Mouse (Mus musculus) MEL (cell line): Measurements from ENCODE around the gene Tmem184b. TPM values are rescaled to one million over a fixed set of nuclear protein-coding genes. Genes with fewer than 3 reads are reported as not detected.

Source experiments
- DNase-seq: peaks from one replicate; pipeline ENCODE4 v3.0.0; 2011; ENCODE audit warnings: low read depth, low spot score
- H3K27ac ChIP-seq: 2 replicates; pipeline ENCODE4 v1.5.1; 2012; ENCODE audit warnings: low read depth, mild to moderate bottlenecking, control low read depth, low read length, moderate library complexity; ENCODE audit not compliant: control insufficient read depth
- H3K27me3 ChIP-seq, 2 experiments: fragments of 150-350 bp in 1 of 2; sonication (generic) in 1 of 2; 2 replicates each; pipeline ENCODE4 v1.6.1; 2012; ENCODE audit warnings: low read length in 2 of 2, mild to moderate bottlenecking in 2 of 2, improper control_type of control experiment in 1 of 2, moderate library complexity in 1 of 2; ENCODE audit not compliant: insufficient read depth in 2 of 2, control insufficient read depth in 1 of 2
- H3K36me3 ChIP-seq, 2 experiments: 2 replicates each; pipeline ENCODE4 v1.6.1; 2012 to 2014; ENCODE audit warnings: low read length in 2 of 2, improper control_type of control experiment in 1 of 2, inconsistent platforms in 1 of 2, mild to moderate bottlenecking in 1 of 2; ENCODE audit not compliant: insufficient read depth in 2 of 2, control insufficient read depth in 1 of 2
- H3K4me1 ChIP-seq, 2 experiments: fragments of 150-350 bp in 1 of 2; sonication (generic) in 1 of 2; 2 replicates each; pipeline ENCODE4 v1.6.1; 2012; ENCODE audit warnings: low read length in 2 of 2, improper control_type of control experiment in 1 of 2, mild to moderate bottlenecking in 1 of 2; ENCODE audit not compliant: insufficient read depth in 2 of 2, control insufficient read depth in 1 of 2
- H3K4me3 ChIP-seq, 2 experiments: fragments of 150-350 bp in 1 of 2; sonication (generic) in 1 of 2; 2 replicates each; pipeline ENCODE4 v1.5.1; 2012; ENCODE audit warnings: low read depth in 2 of 2, low read length in 2 of 2, mild to moderate bottlenecking in 2 of 2, moderate library complexity in 2 of 2, control low read depth in 1 of 2, improper control_type of control experiment in 1 of 2; ENCODE audit not compliant: control insufficient read depth in 1 of 2, insufficient read depth in 1 of 2
- H3K79me2 ChIP-seq: 2 replicates; pipeline ENCODE4 v1.6.1; 2012; ENCODE audit warnings: mild to moderate bottlenecking, low read length, moderate library complexity; ENCODE audit not compliant: control insufficient read depth, poor library complexity, insufficient read depth
- H3K9ac ChIP-seq: 2 replicates; pipeline ENCODE4 v1.6.1; 2012; ENCODE audit warnings: low read depth, mild to moderate bottlenecking, control low read depth, low read length, moderate library complexity; ENCODE audit not compliant: control insufficient read depth, poor library complexity, severe bottlenecking
- H3K9me3 ChIP-seq: fragments of 150-350 bp; sonication (generic); replicated peaks from 2 replicates; pipeline ENCODE4 v1.6.1; 2012; ENCODE audit warnings: mild to moderate bottlenecking, low read length, improper control_type of control experiment, moderate library complexity; ENCODE audit not compliant: insufficient read depth
- BHLHE40 ChIP-seq: IDR thresholded peaks from 2 replicates; pipeline ENCODE4 v1.6.1; 2012; ENCODE audit warnings: low read depth, mild to moderate bottlenecking, inconsistent platforms, low read length, improper control_type of control experiment, borderline replicate concordance
- CHD1 ChIP-seq: IDR thresholded peaks from 2 replicates; pipeline ENCODE4 v1.6.1; 2012; ENCODE audit warnings: low read depth, mild to moderate bottlenecking, inconsistent platforms, low read length, improper control_type of control experiment
- CHD2 ChIP-seq: IDR thresholded peaks from 2 replicates; pipeline ENCODE4 v1.6.1; 2011; ENCODE audit warnings: low read length, improper control_type of control experiment
- CTCF ChIP-seq, 3 experiments: IDR thresholded peaks in 2 of 3; conservative IDR thresholded peaks in 1 of 3; 2 replicates each; pipeline ENCODE4 v1.5.1; 2011 to 2012; ENCODE audit warnings: low read length in 3 of 3, low read depth in 2 of 3, mild to moderate bottlenecking in 2 of 3, improper control_type of control experiment in 1 of 3, inconsistent platforms in 1 of 3, mixed read lengths in 1 of 3, moderate library complexity in 1 of 3; ENCODE audit not compliant: control insufficient read depth in 1 of 3, insufficient read depth in 1 of 3, poor library complexity in 1 of 3, severe bottlenecking in 1 of 3
- E2F4 ChIP-seq: IDR thresholded peaks from 2 replicates; pipeline ENCODE4 v1.6.1; 2011; ENCODE audit warnings: low read depth, low read length, improper control_type of control experiment, borderline replicate concordance
- ELF1 ChIP-seq: IDR thresholded peaks from 2 replicates; pipeline ENCODE4 v1.6.1; 2014; ENCODE audit warnings: low read depth, mild to moderate bottlenecking, inconsistent platforms, low read length, improper control_type of control experiment, moderate library complexity
- ETS1 ChIP-seq: IDR thresholded peaks from 2 replicates; pipeline ENCODE4 v1.6.1; 2012; ENCODE audit warnings: low read depth, mild to moderate bottlenecking, inconsistent platforms, low read length, improper control_type of control experiment, moderate library complexity
- GATA1 ChIP-seq: IDR thresholded peaks from 2 replicates; pipeline ENCODE4 v1.6.1; 2011; ENCODE audit warnings: low read depth, low read length, improper control_type of control experiment
- HCFC1 ChIP-seq: IDR thresholded peaks from 2 replicates; pipeline ENCODE4 v1.6.1; 2012; ENCODE audit warnings: low read depth, mild to moderate bottlenecking, inconsistent platforms, low read length, improper control_type of control experiment, moderate library complexity
- JUND ChIP-seq: IDR thresholded peaks from 2 replicates; pipeline ENCODE4 v1.6.1; 2011; ENCODE audit warnings: low read depth, mild to moderate bottlenecking, improper control_type of control experiment, low read length
- KAT2A ChIP-seq: conservative IDR thresholded peaks from 2 replicates; pipeline ENCODE4 v1.6.1; 2012; ENCODE audit warnings: low read depth, low read length, improper control_type of control experiment, inconsistent platforms
- MAX ChIP-seq: IDR thresholded peaks from 2 replicates; pipeline ENCODE4 v1.6.1; 2011; ENCODE audit warnings: low read length, improper control_type of control experiment
- MAZ ChIP-seq: IDR thresholded peaks from 2 replicates; pipeline ENCODE4 v1.6.1; 2012; ENCODE audit warnings: low read depth, mild to moderate bottlenecking, inconsistent platforms, low read length, improper control_type of control experiment
- MXI1 ChIP-seq: IDR thresholded peaks from 2 replicates; pipeline ENCODE4 v1.6.1; 2011; ENCODE audit warnings: mild to moderate bottlenecking, low read depth, low read length, improper control_type of control experiment
- MYB ChIP-seq: IDR thresholded peaks from 2 replicates; pipeline ENCODE4 v1.6.1; 2011; ENCODE audit warnings: mild to moderate bottlenecking, low read depth, low read length, improper control_type of control experiment
- MYC ChIP-seq: IDR thresholded peaks from 2 replicates; pipeline ENCODE4 v1.6.1; 2011; ENCODE audit warnings: low read depth, mild to moderate bottlenecking, low read length, improper control_type of control experiment, moderate library complexity
- NELFE ChIP-seq: IDR thresholded peaks from 2 replicates; pipeline ENCODE4 v1.6.1; 2011; ENCODE audit warnings: low read depth, low read length, improper control_type of control experiment
- NRF1 ChIP-seq: IDR thresholded peaks from 2 replicates; pipeline ENCODE4 v1.6.1; 2014; ENCODE audit warnings: low read depth, mild to moderate bottlenecking, inconsistent platforms, low read length, improper control_type of control experiment, moderate library complexity; ENCODE audit not compliant: poor library complexity, insufficient read depth, severe bottlenecking
- POLR2A ChIP-seq, 2 experiments: IDR thresholded peaks; 2 replicates each; pipeline ENCODE4 v1.6.1; 2011 to 2012; ENCODE audit warnings: low read length in 2 of 2, mild to moderate bottlenecking in 2 of 2, control low read depth in 1 of 2, improper control_type of control experiment in 1 of 2, low read depth in 1 of 2, moderate library complexity in 1 of 2; ENCODE audit not compliant: control insufficient read depth in 1 of 2, insufficient read depth in 1 of 2, poor library complexity in 1 of 2
- POLR2AphosphoS5 ChIP-seq: IDR thresholded peaks from 2 replicates; pipeline ENCODE4 v1.6.1; 2012; ENCODE audit warnings: low read depth, borderline replicate concordance, mild to moderate bottlenecking, inconsistent platforms, low read length, moderate library complexity, mixed read lengths
- RAD21 ChIP-seq: IDR thresholded peaks from 2 replicates; pipeline ENCODE4 v1.6.1; 2011; ENCODE audit warnings: mild to moderate bottlenecking, low read depth, low read length, improper control_type of control experiment
- SMC3 ChIP-seq: IDR thresholded peaks from 2 replicates; pipeline ENCODE4 v1.6.1; 2011; ENCODE audit warnings: low read depth, low read length, improper control_type of control experiment
- TAL1 ChIP-seq: IDR thresholded peaks from 2 replicates; pipeline ENCODE4 v1.6.1; 2012; ENCODE audit warnings: mild to moderate bottlenecking, inconsistent platforms, low read length, moderate library complexity, mixed read lengths
- TBP ChIP-seq: IDR thresholded peaks from 2 replicates; pipeline ENCODE4 v1.8.0; 2011; ENCODE audit warnings: low read depth, low read length, improper control_type of control experiment
- TCF12 ChIP-seq: IDR thresholded peaks from 2 replicates; pipeline ENCODE4 v1.6.1; 2014; ENCODE audit warnings: low read depth, mild to moderate bottlenecking, inconsistent platforms, low read length, improper control_type of control experiment, moderate library complexity
- USF1 ChIP-seq: IDR thresholded peaks from 2 replicates; pipeline ENCODE4 v1.6.1; 2014; ENCODE audit warnings: low read depth, mild to moderate bottlenecking, inconsistent platforms, low read length, improper control_type of control experiment, moderate library complexity
- USF2 ChIP-seq, 2 experiments: IDR thresholded peaks; 2 replicates each; pipeline ENCODE4 v1.6.1; 2011 to 2012; ENCODE audit warnings: improper control_type of control experiment in 2 of 2, low read length in 2 of 2, borderline replicate concordance in 1 of 2, inconsistent platforms in 1 of 2, low read depth in 1 of 2, mild to moderate bottlenecking in 1 of 2; ENCODE audit not compliant: insufficient read depth in 1 of 2
- ZMIZ1 ChIP-seq: IDR thresholded peaks from 2 replicates; pipeline ENCODE4 v1.6.1; 2012; ENCODE audit warnings: low read depth, mild to moderate bottlenecking, inconsistent platforms, low read length, improper control_type of control experiment, moderate library complexity
- ZNF384 ChIP-seq: IDR thresholded peaks from 2 replicates; pipeline ENCODE4 v1.6.1; 2012; ENCODE audit warnings: low read depth, mild to moderate bottlenecking, inconsistent platforms, low read length, improper control_type of control experiment
- polyA plus RNA-seq, 2 experiments: library from polyadenylated mRNA; stranded (reverse) in 1 of 2; unstranded in 1 of 2; fragments of >175 nt in 1 of 2; fragments of >200 nt in 1 of 2; gene quantifications; 2 replicates each; pipeline versions ENCODE4 v1.2.1 to v1.2.4; 2012; ENCODE audit warnings: low replicate concordance in 2 of 2, low read depth in 1 of 2; ENCODE audit not compliant: insufficient read length in 2 of 2, insufficient read depth in 1 of 2, missing spikeins in 1 of 2
- total RNA-seq: library from RNA; depleted of rRNA; stranded (reverse); fragments of 300-350 nt; gene quantifications from 2 replicates; pipeline ENCODE4 v1.2.3, GENCODE M21; 2012

Tmem184b gene
- total and polyA plus RNA-seq, 3 experiments, result 7.5 to 28.4 TPM; not detected in 1

- peak overlapping the region; percentile 83 to 98 for H3K4me3 ChIP-seq
- no peaks in the 10 kb centered on the region for H3K27me3 ChIP-seq
- no peak overlapping the region for H3K27ac ChIP-seq
- H3K36me3 ChIP-seq, result no peaks in the 10 kb centered on the region
- no peak for TF ChIP-seq ZNF384
- TF ChIP-seq CTCF (IDR thresholded peaks at IDR 0.05 in 2 of 3, conservative IDR thresholded peaks at IDR 0.05 in 1 of 3; ENCODE audit: control insufficient read depth in 1 of 3, insufficient read depth in 1 of 3, low read depth in 2 of 3, low read length in 3 of 3, poor library complexity in 1 of 3, severe bottlenecking in 1 of 3), result no peak
- no peak for TF ChIP-seq TAL1
- no peak for TF ChIP-seq E2F4
- TF ChIP-seq POLR2AphosphoS5, result no peak
- TF ChIP-seq TBP, result no peak
- no peak for TF ChIP-seq ETS1
- no peak for TF ChIP-seq CHD1
- TF ChIP-seq TCF12, result no peak
- no peak for TF ChIP-seq HCFC1
- TF ChIP-seq ZMIZ1, result no peak
- TF ChIP-seq NRF1, result no peak
- TF ChIP-seq CHD2, result no peak
- no peak for TF ChIP-seq MYB
- no peak for TF ChIP-seq SMC3
- no peak for TF ChIP-seq JUND
- DNase-seq, result no peak
- peak overlapping the region; percentile 80 for H3K9ac ChIP-seq
- H3K9me3 ChIP-seq, result no peaks in the 10 kb centered on the region
- H3K79me2 ChIP-seq, result no peaks in the 10 kb centered on the region; the same call in 1 of the 2 replicates
- H3K4me1 ChIP-seq, result peaks cover 4 to 8% of the 10 kb centered on the region in 2 experiments; a peak in 2 of 4 replicates
These were observed 54.7 kb downstream of the Tmem184b start for GRCm38 (mm10) chr15:79348651-79349050.

GRCm38 (mm10) chr15:79347845-79348506, 55.4 kb downstream of the Tmem184b start:
- H3K27me3 ChIP-seq, result no peaks in the 10 kb centered on the region
- peak overlapping the region; percentile 83 to 98 for H3K4me3 ChIP-seq
- TF ChIP-seq USF1 (0 out of 2 replicates have a peak, but pooled peaks have one; percentile 14), NRF1 (0 out of 2 replicates have a peak, but pooled peaks have one; percentile 20), CHD1 (no peak), RAD21 (no peak), POLR2A (IDR thresholded peaks at IDR 0.05; ENCODE audit: control insufficient read depth in 1 of 2, insufficient read depth in 1 of 2, low read depth in 1 of 2, low read length in 2 of 2, poor library complexity in 1 of 2) (no peak), MAZ (no peak; the same call in 1 of the 2 replicates), MAX (no peak; the same call in 1 of the 2 replicates), MYB (no peak), CTCF (IDR thresholded peaks at IDR 0.05 in 2 of 3, conservative IDR thresholded peaks at IDR 0.05 in 1 of 3; ENCODE audit: control insufficient read depth in 1 of 3, insufficient read depth in 1 of 3, low read depth in 2 of 3, low read length in 3 of 3, poor library complexity in 1 of 3, severe bottlenecking in 1 of 3) (no peak), NELFE (no peak), GATA1 (no peak), ZNF384 (no peak), USF2 (IDR thresholded peaks at IDR 0.05; ENCODE audit: borderline replicate concordance in 1 of 2, insufficient read depth in 1 of 2, low read depth in 1 of 2, low read length in 2 of 2) (no peak), BHLHE40 (peak; percentile 19; the same call in 1 of the 2 replicates), ZMIZ1 (no peak), MYC (0 out of 2 replicates have a peak, but pooled peaks have one; percentile 15), ETS1 (peak; percentile 21; the same call in 1 of the 2 replicates), ELF1 (no peak), KAT2A (no peak), HCFC1 (peak; percentile 42), MXI1 (peak; percentile 94)

More at GRCm38 (mm10) chr15:79347845-79348506, 55.4 kb downstream of the Tmem184b start:
- peak overlapping the region; percentile 64; the same call in 1 of the 2 replicates for H3K27ac ChIP-seq
- no peaks in the 10 kb centered on the region; the same call in 1 of the 2 replicates for H3K79me2 ChIP-seq
- peaks cover 4 to 11% of the 10 kb centered on the region in 2 experiments; a peak in 3 of 4 replicates for H3K4me1 ChIP-seq
- DNase-seq, result peak; percentile 93
- H3K9me3 ChIP-seq, result no peaks in the 10 kb centered on the region
- H3K36me3 ChIP-seq, result no peaks in the 10 kb centered on the region
- H3K9ac ChIP-seq, result peak overlapping the region; percentile 80
